Mouse (Mus musculus): ENCODE measurements around the gene Emilin1.

Emilin1 gene

DNA sequence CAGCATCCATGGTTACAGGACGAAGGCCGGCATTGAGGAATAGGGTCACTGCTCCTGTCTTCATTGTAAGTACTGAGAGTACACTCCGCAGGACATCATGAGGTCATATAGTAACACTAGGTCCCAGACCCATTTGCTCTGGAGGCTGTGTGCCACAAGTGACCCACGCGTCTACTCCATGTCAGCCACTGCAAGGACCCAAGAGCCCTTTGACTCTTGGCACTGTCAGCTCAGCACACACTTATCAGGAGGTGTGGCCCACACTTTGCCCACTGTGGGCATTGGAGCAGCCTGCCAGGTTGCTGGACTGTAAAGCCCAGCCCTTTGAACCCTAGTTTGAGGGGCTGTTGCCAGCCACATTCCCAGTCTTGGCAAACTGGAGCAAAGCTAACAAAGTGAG lies 12.0 kb downstream of the Emilin1 start:
- no peak for DNase-seq (ENCODE audit: low spot score)

DNA sequence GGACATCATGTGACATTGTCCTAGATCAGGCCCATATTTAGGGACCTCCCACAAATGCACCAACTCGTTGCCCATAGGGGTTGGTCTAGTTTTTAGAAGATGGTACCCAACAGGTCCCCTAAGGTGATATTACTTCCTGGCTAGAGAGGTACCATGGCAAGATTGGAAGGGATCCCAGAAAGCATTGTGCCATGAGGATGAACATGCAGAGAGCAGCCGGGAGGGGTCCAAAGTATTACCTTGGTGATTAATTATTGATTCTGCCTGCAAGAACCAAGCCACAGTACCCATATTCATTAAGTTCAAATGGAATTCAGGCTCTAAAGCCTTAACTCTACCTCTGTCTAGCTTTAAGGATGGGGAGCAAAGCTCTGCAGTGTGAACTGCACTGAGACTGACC lies 12.9 kb downstream of the Emilin1 start:
- no peak for DNase-seq (ENCODE audit: low spot score)

DNA sequence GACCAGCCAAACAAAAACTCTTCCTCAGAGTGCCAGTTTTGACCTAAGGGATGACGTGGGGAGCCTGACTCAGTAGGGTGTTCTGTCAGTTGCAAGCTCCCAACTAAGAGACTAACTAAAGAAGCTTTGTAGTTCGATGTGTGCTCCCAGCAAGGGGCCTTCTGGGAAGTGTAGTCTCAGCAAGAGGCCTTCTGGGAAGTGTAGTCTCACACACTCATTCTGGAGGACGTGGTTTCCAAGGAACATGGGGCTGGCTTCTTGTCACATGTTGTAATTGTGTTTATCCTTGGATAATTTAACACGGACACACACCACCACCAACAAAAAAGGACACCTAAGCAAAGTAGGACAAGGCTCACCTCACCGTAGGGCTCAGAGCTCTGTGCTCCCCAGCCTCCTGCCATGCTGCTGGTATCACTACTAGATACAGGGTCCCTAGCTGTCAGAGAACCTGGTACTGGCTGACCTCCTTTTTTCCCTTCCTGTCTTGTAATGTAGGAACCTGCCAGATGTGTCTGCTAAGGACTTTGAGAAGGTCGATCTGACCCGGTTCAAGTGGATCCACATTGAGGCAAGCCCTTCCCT lies 14.8 kb downstream of the Emilin1 start:
- no peak for DNase-seq (ENCODE audit: low spot score)

DNA sequence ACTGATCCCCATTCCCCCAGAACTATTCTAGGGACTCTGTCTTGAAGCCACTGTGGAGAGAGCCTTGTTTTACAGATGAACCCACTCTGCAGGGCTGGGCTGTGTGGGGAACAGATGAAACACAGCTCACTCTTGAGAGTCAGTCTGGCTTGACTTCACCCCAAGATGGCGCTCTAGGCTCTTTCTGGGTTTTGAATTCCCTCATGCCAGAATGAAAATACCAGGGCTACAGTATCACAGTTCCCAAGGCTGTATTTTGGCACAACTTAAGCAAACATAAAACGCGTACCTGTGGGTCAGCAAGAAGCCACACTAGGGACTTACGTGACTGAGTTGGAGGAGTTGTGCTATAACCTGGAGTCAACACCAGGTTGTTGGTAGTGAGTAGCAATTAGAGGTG lies 16.9 kb downstream of the Emilin1 start:
- peak; percentile 62 for DNase-seq (ENCODE audit: low spot score)

DNA sequence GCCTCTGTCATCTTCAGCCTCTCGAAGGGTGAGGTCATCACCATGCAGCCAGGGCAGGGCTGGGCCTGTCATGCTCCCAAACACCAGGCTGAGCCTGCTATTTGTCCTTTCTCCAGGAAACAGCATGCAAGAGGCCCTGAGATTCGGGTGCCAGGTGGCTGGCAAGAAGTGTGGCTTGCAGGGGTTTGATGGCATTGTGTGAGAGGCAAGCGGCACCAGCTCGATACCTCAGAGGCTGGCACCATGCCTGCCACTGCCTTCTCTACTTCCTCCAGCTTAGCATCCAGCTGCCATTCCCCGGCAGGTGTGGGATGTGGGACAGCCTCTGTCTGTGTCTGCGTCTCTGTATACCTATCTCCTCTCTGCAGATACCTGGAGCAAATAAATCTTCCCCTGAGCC lies 17.6 kb downstream of the Emilin1 start:
- DNase-seq (ENCODE audit: low spot score) = no peak

DNA sequence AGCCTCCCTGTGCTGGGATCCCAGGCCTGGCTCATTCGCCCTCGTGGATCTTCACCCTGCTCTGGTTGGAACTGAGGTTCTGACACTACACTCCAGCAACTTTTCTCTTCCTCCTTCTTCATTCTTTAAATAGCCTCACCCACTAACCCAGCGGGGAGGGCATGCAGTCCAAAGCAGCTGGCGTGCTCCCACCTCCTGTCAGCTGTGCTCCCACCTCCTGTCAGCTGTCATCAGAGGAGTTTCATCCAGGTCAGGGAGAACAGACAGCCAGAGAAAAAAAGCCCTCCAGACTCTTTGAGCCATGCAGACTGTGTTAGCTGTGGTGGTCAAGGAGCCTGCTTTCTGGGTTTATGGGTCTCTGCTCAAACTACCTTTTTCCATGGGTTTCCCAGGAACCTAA lies 18.2 kb downstream of the Emilin1 start:
- no peak for DNase-seq (ENCODE audit: low spot score)

DNA sequence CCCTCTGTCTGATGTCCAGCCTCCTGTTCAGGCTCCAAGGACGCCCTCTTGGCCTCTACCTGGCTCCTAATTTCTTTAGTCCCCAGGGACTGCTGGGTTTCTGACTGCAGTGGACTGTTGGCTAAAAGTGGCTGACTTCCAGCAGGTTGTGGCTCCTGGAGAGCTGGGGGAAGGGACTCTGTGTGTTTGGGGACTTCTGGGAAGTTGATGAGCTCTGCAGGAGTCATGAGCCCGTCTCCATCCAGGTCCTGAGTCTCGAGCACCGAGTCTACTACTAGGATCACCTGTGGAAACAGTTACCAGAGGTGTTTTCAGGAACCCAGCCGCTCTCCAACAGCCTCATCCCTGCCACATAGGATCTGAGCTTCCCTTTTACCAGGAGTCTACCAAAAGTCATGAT lies 20.5 kb downstream of the Emilin1 start:
- DNase-seq (ENCODE audit: low spot score) = no peak

DNA sequence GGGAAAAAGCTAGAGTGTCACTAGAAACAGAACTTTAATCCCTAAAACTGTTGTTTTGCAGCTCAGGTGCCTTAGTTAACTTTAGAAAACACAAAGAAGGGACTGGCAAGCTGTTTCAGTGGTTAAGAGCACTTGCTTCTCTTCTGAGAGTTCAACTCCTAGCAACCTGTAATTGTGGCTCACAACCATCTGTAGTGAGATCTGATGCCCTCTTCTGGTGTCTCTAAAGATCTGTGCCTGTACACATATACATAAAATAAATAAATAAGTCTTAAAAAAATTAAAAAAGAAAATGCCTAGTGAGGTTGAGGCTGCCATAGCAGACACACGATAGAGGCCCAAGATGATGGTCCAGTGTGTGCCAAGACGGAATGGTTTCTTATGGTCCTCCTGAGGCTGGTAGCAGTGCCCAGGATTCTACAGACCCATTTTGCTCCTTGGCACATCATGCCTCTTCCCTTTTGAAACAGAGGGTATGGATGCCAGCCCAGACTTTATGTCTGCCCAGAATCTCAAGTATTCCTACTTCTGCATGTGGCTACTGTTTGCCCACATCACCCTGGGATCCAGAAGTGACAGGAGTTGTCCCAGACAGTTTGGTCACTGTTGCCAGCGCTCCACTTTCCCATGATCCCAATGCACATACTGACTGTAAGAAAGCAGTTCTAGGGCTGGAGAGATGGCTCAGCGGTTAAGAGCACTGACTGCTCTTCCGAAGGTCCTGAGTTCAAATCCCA lies 21.7 kb downstream of the Emilin1 start:
- no peak for DNase-seq (ENCODE audit: low spot score)

DNA sequence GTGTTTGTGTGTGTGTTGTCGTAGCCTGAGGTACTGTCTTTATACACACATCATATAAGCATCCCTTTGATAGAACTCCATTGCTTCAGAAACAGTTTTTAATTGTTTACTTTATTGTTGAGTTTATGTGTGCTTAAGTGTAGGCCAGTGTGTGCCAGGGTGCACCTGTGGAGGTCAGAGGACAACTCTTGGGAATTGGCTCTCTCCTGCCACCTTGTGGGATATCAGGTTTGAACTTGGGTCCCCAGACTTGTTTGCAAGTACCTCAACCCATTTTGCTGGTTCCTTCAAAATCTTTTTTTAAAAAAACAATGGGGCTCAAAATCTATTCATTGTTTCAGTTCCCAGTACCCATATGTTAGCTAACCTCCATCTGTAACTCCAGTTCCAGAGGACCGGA lies 29.8 kb downstream of the Emilin1 start:
- DNase-seq (ENCODE audit: low spot score) = no peak

DNA sequence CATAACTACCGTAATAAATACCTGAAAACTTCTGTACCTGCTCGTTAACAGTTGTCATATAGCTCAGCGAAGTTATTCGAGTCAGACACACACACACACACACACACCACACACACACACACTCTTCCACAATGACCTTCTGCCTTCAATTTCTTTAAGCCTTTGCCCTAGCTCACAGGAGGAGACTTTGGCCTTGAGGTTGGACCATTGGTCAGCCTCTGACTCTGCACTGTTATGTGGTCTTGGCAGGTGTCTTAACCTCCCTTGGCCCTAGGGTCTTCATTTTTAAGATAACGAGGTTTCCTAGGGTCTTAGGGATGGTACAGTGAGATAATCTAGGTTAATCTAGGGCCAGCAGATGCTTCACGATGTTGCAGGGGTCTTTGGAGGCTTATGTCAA lies 31.1 kb downstream of the Emilin1 start:
- DNase-seq (ENCODE audit: low spot score) = no peak

DNA sequence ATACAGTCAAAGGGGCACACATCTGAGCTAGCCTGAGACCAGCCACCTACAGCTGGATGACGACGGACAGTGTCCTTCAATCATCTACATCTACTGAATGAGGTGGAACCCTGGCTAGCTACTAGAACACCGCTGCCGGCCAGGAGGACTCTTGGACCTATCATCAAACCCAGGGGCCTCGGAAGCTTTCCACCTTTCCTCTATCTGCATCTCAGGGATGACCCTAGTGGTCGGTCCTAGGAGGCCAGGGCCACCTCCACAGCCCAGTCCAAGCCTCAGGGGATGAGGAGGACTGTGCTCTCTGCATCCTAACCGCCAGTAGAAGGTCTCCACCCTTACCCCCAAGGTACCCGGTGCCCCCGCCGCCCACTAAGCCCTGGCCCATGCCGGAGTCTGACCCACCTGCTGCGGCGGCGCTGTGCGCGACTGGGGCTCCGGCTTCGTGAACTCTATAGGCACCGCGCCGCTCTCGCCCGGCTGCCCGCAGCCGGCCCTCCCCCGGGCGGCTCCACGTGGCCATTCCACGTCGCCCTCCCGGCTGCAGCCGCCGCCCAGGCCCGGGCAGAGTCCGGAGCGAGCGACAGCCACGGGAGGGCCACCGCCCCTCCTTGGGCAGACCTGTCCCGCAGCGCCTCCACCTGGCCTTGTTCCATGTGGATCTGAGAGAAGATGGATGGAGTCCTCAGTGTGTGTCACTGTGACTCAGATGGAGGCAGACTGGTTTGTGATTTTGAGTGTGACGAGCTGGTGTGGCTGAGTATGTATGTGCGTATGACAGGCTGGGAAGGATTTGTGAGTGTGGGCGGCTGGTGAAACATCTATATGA lies 32.0 kb downstream of the Emilin1 start, which contains the start of gene Cgref1:
TSS of gene Cgref1 (minus strand) at position 636 of the 826 bp plus-strand sequence.
- peak; percentile 61 for DNase-seq (ENCODE audit: low spot score)

DNA sequence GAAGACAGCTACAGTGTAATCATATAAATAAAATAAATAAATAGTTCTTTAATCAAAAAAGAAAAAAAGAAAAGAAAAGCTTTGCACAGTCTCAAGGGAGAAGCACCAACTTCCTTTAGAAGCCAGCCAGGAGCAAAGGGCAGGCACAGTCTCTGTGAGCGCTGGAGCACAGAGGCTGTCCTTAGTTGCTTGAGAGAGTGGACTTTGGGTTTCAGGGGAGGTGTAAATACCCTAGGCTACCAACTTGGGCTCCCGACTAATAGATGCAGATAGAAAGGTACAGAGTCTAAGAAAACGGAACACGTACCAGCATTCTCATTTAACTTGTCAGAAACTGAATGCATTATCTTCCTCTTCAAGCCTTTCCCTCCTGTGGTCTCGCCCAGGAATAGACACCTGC lies 35.4 kb downstream of the Emilin1 start:
- DNase-seq (ENCODE audit: low spot score) = no peak

DNA sequence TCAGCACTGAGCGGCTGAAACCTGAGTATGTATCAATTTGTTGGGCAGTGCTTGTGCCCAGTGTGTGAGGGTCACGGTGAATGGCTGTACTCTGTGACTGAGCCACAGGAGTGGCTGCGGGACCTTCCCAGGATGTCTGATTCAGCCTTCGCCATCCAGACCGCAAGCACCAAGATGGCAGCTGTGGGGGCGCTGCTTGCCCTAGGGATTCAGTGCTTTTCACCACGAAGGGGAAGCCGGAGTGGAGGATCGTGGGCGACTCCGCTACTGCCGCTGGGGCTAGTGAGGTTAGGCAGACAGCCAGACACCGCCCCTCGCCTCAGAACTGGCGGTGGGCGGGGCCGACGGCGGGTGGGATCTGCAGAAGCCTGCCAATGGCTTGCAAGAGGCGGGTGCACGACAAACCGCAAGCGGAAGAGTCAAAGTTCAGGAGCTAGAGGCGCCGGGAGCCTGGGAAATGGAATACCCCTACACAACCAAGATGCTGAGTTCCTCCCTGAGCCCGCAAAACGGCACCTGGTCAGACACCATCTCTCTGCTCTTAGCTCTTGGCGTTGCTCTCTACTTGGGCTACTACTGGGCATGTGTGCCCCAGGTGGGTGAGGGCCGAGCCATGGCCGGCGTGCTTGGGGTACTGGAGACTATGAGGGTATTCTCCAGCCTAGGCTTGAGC lies 36.6 kb downstream of the Emilin1 start:
- peak; percentile 95 for DNase-seq (ENCODE audit: low spot score)

DNA sequence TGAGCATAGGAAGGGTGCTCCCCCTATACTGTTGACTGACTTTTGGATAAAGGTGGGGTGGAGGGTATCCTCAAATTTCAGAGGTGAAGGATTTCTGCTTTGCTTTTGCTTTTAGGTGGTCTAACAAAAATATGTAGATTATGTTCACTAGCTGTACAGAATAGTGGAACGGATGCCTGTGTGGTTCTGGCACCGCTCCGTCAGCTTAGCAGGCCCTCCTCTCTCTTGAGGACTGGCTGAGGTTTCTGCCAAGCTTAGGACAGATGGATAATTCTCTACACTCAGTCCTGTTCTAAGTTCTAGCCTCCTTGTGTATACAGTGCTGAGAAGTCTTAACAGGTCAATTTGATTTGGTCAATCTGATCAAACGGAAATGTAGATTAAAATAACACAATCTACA lies 37.2 kb downstream of the Emilin1 start:
- DNase-seq (ENCODE audit: low spot score) = no peak

DNA sequence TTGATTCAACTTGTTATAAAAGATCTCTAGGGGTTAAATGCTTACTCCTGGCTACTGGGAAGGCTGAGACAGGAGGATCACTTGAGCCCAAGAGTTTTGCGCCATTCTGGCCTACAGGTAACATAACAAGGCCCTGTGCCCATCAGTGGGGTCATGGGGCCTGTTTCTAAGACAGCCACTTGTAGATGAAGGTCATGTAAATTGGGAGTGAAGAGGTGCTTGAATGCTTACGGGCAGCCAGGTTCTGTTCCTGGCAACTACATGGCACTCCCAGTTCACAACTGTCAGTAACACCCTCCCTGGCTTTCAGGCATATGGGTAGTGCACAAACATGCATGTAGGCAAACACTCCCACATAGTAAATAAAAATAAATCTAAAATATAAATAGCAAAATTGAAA lies 37.7 kb downstream of the Emilin1 start:
- no peak for DNase-seq (ENCODE audit: low spot score)

DNA sequence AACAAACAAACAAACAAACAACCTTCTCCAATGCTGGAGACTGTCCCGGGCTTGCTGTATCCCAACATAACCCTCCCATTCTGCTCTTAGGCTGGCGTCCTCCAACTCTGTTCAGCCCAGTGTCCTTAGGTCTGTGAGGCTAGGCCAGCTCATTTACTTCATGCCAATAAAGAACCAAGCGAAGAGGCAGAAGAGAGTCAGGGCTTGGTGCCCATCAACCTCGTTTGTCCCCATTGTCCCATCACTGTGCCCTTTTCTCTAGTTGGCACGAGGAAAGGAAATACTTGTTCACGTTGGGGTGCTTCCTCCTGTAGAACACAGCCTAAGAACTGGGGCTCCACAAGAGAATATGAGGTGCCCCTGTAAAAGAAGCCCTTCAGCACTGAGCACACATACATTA lies 38.5 kb downstream of the Emilin1 start:
- DNase-seq (ENCODE audit: low spot score) = no peak

DNA sequence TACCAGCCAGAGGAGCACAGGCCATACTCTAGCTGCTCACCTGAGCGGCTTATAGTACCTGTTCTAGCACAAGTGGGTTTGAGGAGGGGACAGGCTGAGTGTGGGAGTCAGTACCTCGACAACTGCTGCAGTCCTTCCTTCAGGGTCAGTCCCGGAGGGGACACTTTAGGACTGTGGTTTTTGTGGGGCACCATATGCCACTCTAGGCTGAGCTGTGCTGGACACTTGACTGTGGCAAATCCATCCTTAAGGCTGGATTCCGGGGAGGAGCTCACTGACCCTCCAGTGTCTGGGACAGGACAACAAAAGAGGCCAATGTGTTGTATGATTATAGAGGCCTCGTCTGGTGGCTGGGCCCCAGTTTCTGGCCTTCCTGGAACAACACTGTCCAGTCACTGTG lies 39.3 kb downstream of the Emilin1 start:
- DNase-seq (ENCODE audit: low spot score) = no peak

DNA sequence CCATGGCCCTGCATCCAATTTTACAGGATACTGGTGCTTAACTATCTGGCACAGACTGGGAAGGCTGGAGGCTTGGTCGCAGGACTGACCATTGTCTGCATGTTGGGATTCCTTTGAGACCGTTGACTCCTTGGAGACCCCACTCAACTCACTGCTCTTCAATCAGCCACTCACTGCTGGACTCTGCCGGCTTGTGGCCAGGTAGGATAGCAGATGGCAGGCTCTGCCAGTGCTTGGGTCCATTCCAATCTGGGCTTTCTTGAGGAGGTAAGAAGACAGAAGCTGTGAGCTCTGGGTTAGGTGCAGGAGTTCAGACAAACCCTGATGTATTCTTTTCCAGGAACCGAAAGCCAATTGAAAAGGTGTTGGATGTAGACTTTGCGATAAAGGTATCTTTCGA lies 40.9 kb downstream of the Emilin1 start:
- DNase-seq (ENCODE audit: low spot score) = no peak

DNA sequence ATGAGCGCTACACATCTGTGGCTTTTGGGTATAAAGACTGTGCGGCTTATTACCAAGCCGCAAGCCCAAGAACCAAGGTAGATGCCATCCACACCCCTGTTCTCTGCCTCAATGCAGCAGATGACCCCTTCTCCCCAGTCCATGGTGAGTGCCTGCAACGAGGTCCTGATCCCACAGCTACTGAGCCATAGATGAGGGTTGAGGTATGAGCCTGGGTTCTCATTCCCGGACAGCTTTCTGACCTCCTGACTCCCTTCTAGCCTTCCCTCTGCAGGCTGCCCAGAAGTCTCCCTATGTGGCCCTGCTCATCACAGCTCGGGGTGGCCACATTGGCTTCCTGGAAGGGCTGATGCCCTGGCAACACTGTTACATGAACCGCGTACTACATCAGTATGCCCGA lies 41.4 kb downstream of the Emilin1 start:
- DNase-seq (ENCODE audit: low spot score) = no peak

DNA sequence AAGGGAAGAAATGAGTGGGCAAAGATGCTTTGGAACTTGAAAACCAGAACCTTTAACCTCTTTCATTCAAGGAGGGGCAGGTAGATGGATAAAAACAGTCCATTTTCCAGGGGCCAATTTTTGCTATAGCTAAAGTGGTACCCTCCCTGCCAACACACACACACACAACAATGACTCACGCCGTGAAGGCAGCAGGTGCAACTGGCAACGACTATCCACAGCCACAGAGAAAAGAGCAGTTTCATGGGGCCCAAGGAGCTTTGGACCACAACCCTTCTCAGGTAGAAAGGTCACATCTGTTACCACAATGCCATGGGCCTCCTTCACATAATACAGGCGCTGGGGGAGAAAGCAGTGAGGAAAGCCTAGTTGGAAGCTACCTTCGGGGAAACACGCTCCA lies 42.5 kb downstream of the Emilin1 start:
- no peak for DNase-seq (ENCODE audit: low spot score)

DNA sequence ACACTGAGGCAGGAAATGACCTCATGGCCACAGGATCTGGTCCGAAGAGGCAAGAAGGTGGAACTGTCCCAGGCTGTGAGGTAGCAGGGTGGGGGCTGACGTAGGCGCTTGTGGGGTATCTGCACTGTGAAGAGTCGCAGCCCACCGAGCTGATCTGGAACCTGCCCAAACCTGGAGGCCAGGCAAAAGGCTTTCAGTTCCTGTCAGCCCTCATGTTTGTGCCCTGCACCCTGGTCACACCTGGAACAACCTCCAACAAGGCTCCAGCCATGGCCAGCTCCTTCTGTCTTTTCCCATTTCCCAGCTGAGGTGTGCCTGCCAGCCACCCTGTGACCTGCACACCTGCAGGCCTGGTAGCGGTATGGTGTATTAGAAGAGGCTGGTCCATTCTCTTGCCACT lies 44.7 kb downstream of the Emilin1 start:
- DNase-seq (ENCODE audit: low spot score) = no peak

DNA sequence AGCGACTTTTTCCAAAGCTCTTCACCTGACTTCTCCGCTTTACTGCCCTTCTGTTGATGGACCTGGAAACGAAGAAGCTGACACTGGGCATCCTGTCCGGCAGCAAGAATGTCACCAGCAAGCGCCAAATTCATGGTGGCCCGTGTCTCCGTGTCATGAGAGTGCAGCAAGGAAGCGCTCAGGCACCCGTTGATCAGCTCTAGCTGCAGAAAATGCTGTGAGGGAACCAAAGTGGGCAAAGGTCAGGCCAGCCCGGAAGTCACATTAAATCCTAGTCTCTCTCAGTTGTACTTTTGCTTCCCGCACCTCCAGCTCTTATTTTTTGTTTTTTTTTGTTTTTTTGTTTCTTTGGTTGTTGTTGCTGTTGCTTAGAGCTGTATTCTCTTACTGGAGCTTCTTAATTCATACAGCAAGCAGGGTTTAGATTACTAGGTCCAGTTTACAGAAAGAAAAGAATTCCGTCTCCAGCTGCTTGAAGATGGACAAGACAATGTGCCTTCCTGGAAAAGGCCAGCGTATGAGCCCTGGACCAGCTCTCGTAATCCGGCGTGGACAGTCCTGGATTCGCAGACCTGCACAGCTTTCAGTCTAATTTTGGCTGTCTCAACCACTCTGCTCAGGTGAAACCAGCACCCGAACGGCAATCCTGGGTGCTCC lies 46.1 kb downstream of the Emilin1 start:
- no peak for DNase-seq (ENCODE audit: low spot score)

All from ovary, postnatal 36 days (tissue).